Mouse (Mus musculus): ENCODE results near the gene Lfng. TPM values are rescaled to one million over a fixed set of nuclear protein-coding genes. Genes with fewer than 3 reads are reported as not detected.

Lfng gene
- total RNA-seq (2021) = 10 to 100 TPM; 17.0 to 17.1 TPM
- long read RNA-seq, experiment 1, transcript Lfng-201 (8 exons, 2,305 nt) = major isoform, 14 of 17 reads
- long read RNA-seq, experiment 1, partial matches to known transcripts = 1 of 17 reads
- long read RNA-seq, experiment 1, other reads (novel, unspliced or antisense) = 2 of 17 reads
- long read RNA-seq, experiment 2, transcript Lfng-201 (8 exons, 2,305 nt) = major isoform, 24 of 26 reads
- long read RNA-seq, experiment 2, partial matches to known transcripts = 0 of 26 reads
- long read RNA-seq, experiment 2, other reads (novel, unspliced or antisense) = 2 of 26 reads

- DNase-seq (ENCODE audit: low spot score in 2 of 2) = peak; percentile 51 to 57
These were observed at the start of gene Lfng for GRCm38 (mm10) chr5:140607001-140607835. TSS of gene Lfng (plus strand) at chr5:140607320.

GRCm38 (mm10) chr5:140562601-140563000 is 44.5 kb upstream of the Lfng start:
- DNase-seq (ENCODE audit: low spot score in 2 of 2) = no peak

- DNase-seq (ENCODE audit: low spot score in 2 of 2) = no peak
These were observed 42.2 kb upstream of the Lfng start, which contains the start of gene Grifin for GRCm38 (mm10) chr5:140564896-140565295. TSS of gene Grifin (minus strand) at chr5:140565071.

GRCm38 (mm10) chr5:140565451-140565850 is 41.7 kb upstream of the Lfng start:
- DNase-seq (ENCODE audit: low spot score in 2 of 2) = peak in 1 of 2 experiments; percentile 19

GRCm38 (mm10) chr5:140565856-140566255 is 41.3 kb upstream of the Lfng start:
- peak; percentile 30 to 44 for DNase-seq (ENCODE audit: low spot score in 2 of 2)

- DNase-seq (ENCODE audit: low spot score in 2 of 2) = no peak
These were observed 40.8 kb upstream of the Lfng start for GRCm38 (mm10) chr5:140566271-140566670.

- peak; percentile 15 to 31 for DNase-seq (ENCODE audit: low spot score in 2 of 2)
These were observed 39.8 kb upstream of the Lfng start for GRCm38 (mm10) chr5:140567321-140567720.

- DNase-seq (ENCODE audit: low spot score in 2 of 2) = no peak
These were observed 39.4 kb upstream of the Lfng start for GRCm38 (mm10) chr5:140567751-140568150.

GRCm38 (mm10) chr5:140568321-140568970 is 38.7 kb upstream of the Lfng start:
- DNase-seq (ENCODE audit: low spot score in 2 of 2) = peak; percentile 56 to 67

- DNase-seq (ENCODE audit: low spot score in 2 of 2) = no peak
These were observed 38.0 kb upstream of the Lfng start for GRCm38 (mm10) chr5:140569032-140569595.

GRCm38 (mm10) chr5:140570223-140570870 is 36.8 kb upstream of the Lfng start:
- DNase-seq (ENCODE audit: low spot score in 2 of 2) = no peak

GRCm38 (mm10) chr5:140571201-140571600 is 35.9 kb upstream of the Lfng start:
- no peak for DNase-seq (ENCODE audit: low spot score in 2 of 2)

- peak; percentile 13 to 36 for DNase-seq (ENCODE audit: low spot score in 2 of 2)
These were observed 35.4 kb upstream of the Lfng start for GRCm38 (mm10) chr5:140571673-140572072.

GRCm38 (mm10) chr5:140572611-140573010 is 34.5 kb upstream of the Lfng start:
- no peak for DNase-seq (ENCODE audit: low spot score in 2 of 2)

GRCm38 (mm10) chr5:140575381-140575866 is 31.7 kb upstream of the Lfng start:
- DNase-seq (ENCODE audit: low spot score in 2 of 2) = no peak

GRCm38 (mm10) chr5:140579221-140579620 is 27.9 kb upstream of the Lfng start:
- DNase-seq (ENCODE audit: low spot score in 2 of 2) = no peak

GRCm38 (mm10) chr5:140579771-140580170 is 27.3 kb upstream of the Lfng start:
- no peak for DNase-seq (ENCODE audit: low spot score in 2 of 2)

GRCm38 (mm10) chr5:140581569-140581968 is 25.6 kb upstream of the Lfng start:
- DNase-seq (ENCODE audit: low spot score in 2 of 2) = no peak

- no peak for DNase-seq (ENCODE audit: low spot score in 2 of 2)
These were observed 24.0 kb upstream of the Lfng start for GRCm38 (mm10) chr5:140582995-140583731.
